Mouse (Mus musculus) myocyte (in vitro differentiated cells): Measurements from ENCODE around the gene Hivep2.

Experiments
- MAX ChIP-seq: IDR thresholded peaks from one replicate; pipeline ENCODE4 v1.6.1; 2011; ENCODE audit warnings: low read depth, mild to moderate bottlenecking, control low read depth
- POLR2A ChIP-seq: IDR thresholded peaks from one replicate; pipeline ENCODE4 v1.6.1; 2011; ENCODE audit warnings: low read depth, mild to moderate bottlenecking, control low read depth, moderate library complexity; ENCODE audit not compliant: insufficient read length

DNA sequence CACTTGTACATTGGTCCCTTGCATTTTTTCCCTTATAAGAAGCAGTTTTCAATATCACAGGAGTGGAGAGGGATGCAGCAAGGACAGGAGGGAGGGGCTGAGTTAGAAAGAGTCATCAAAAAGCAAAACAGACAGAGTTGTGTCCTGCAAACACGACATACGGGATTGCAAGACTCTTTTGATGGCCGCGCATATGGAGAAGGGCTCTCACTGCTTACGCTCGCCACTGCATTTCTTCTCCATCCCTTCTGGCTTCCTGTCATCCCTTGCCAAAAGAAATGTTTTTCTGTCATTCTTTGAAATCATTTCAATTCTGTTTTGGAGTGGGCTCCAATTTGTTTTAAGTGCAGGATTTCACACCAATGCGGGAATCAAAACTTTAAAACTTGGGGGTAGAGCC lies 233.5 kb downstream of the Hivep2 start:
- TF ChIP-seq MAX (no peak), POLR2A (no peak)
